Mouse (Mus musculus) myocyte (in vitro differentiated cells): Measurements from ENCODE around the gene Chd3.

ENCODE experiments used
- CEBPB ChIP-seq: IDR thresholded peaks from 2 replicates; pipeline ENCODE4 v1.6.1; 2011; ENCODE audit warnings: mild to moderate bottlenecking, moderate library complexity; ENCODE audit not compliant: poor library complexity, insufficient read depth, severe bottlenecking
- E2F4 ChIP-seq: IDR thresholded peaks from one replicate; pipeline ENCODE4 v1.6.1; 2011; ENCODE audit warnings: mild to moderate bottlenecking, control low read depth, moderate library complexity; ENCODE audit not compliant: insufficient read depth
- MAX ChIP-seq: IDR thresholded peaks from one replicate; pipeline ENCODE4 v1.6.1; 2011; ENCODE audit warnings: low read depth, mild to moderate bottlenecking, control low read depth
- MYOD1 ChIP-seq, 3 experiments: IDR thresholded peaks; one replicate each; pipeline ENCODE4 v1.6.1; 2011; ENCODE audit warnings: control low read depth in 2 of 3, low read depth in 2 of 3, mild to moderate bottlenecking in 2 of 3, moderate library complexity in 1 of 3; ENCODE audit not compliant: insufficient read length in 2 of 3, control insufficient read depth in 1 of 3
- MYOG ChIP-seq, 3 experiments: IDR thresholded peaks; one replicate each; pipeline ENCODE4 v1.6.1; 2011; ENCODE audit warnings: control low read depth in 2 of 3, low read depth in 2 of 3, mild to moderate bottlenecking in 2 of 3; ENCODE audit not compliant: insufficient read length in 2 of 3, control insufficient read depth in 1 of 3, insufficient read depth in 1 of 3
- POLR2A ChIP-seq: IDR thresholded peaks from one replicate; pipeline ENCODE4 v1.6.1; 2011; ENCODE audit warnings: low read depth, mild to moderate bottlenecking, control low read depth, moderate library complexity; ENCODE audit not compliant: insufficient read length
- POLR2AphosphoS2 ChIP-seq: IDR thresholded peaks from one replicate; pipeline ENCODE4 v1.6.1; 2011; ENCODE audit warnings: low read depth, control low read depth; ENCODE audit not compliant: insufficient read length
- SRF ChIP-seq: IDR thresholded peaks from one replicate; pipeline ENCODE4 v1.6.1; 2011; ENCODE audit warnings: low read depth; ENCODE audit not compliant: control insufficient read depth, insufficient read length
- TCF12 ChIP-seq: IDR thresholded peaks from one replicate; pipeline ENCODE4 v1.6.1; 2011; ENCODE audit warnings: mild to moderate bottlenecking, control low read depth; ENCODE audit not compliant: poor library complexity, insufficient read depth, severe bottlenecking
- TCF3 ChIP-seq: IDR thresholded peaks from one replicate; pipeline ENCODE4 v1.6.1; 2011; ENCODE audit warnings: low read depth, control low read depth; ENCODE audit not compliant: insufficient read length
- USF1 ChIP-seq: IDR thresholded peaks from one replicate; pipeline ENCODE4 v1.6.1; 2011; ENCODE audit warnings: low read depth, mild to moderate bottlenecking, control low read depth, moderate library complexity

- TF ChIP-seq POLR2A (no peak), TCF12 (peak; percentile 86), USF1 (no peak), CEBPB (no peak), MYOD1 (IDR thresholded peaks at IDR 0.05; ENCODE audit: control insufficient read depth in 1 of 3, insufficient read length in 2 of 3, low read depth in 2 of 3) (peak in 2 of 3 experiments; percentile 98 to 99), E2F4 (no peak), MYOG (IDR thresholded peaks at IDR 0.05; ENCODE audit: control insufficient read depth in 1 of 3, insufficient read depth in 1 of 3, insufficient read length in 2 of 3, low read depth in 2 of 3) (peak in 2 of 3 experiments; percentile 96 to 97), MAX (no peak), TCF3 (peak; percentile 98), POLR2AphosphoS2 (no peak), SRF (no peak)
Measured at GRCm38 (mm10) chr11:69362021-69362420, 7.2 kb downstream of the Chd3 start.
